Mouse (Mus musculus) cerebellum, adult 11-12 months (tissue): ENCODE data around the gene Gmds.

Source experiments
- DNase-seq: peaks from one replicate; pipeline ENCODE4 v3.0.0; 2022

Gmds gene

GRCm38 (mm10) chr13:31929299-31929698 is 409.2 kb downstream of the Gmds start:
- DNase-seq, result no peak

- no peak for DNase-seq
Observed at GRCm38 (mm10) chr13:31926599-31926998, 411.9 kb downstream of the Gmds start.

GRCm38 (mm10) chr13:31924506-31924905 is 414.0 kb downstream of the Gmds start:
- DNase-seq, result no peak

GRCm38 (mm10) chr13:31919716-31920115 is 418.8 kb downstream of the Gmds start:
- no peak for DNase-seq

- DNase-seq, result no peak
Observed at GRCm38 (mm10) chr13:31917387-31917786, 421.2 kb downstream of the Gmds start.

GRCm38 (mm10) chr13:31915748-31916147 is 422.8 kb downstream of the Gmds start:
- no peak for DNase-seq

- DNase-seq, result no peak
Observed at GRCm38 (mm10) chr13:31914901-31915587, 423.5 kb downstream of the Gmds start.

GRCm38 (mm10) chr13:31911956-31912355 is 426.6 kb downstream of the Gmds start:
- DNase-seq, result no peak

GRCm38 (mm10) chr13:31911362-31911761 is 427.2 kb downstream of the Gmds start:
- no peak for DNase-seq

GRCm38 (mm10) chr13:31909031-31909430 is 429.5 kb downstream of the Gmds start:
- DNase-seq, result no peak

- no peak for DNase-seq
Observed at GRCm38 (mm10) chr13:31906514-31906913, 432.0 kb downstream of the Gmds start.

GRCm38 (mm10) chr13:31900191-31900590 is 438.3 kb downstream of the Gmds start:
- DNase-seq, result no peak

GRCm38 (mm10) chr13:31899392-31899791 is 439.1 kb downstream of the Gmds start:
- DNase-seq, result no peak

- DNase-seq, result no peak
Observed at GRCm38 (mm10) chr13:31897493-31897892, 441.0 kb downstream of the Gmds start.

GRCm38 (mm10) chr13:31894511-31894910 is 444.0 kb downstream of the Gmds start:
- DNase-seq, result no peak

GRCm38 (mm10) chr13:31892913-31893514 is 445.5 kb downstream of the Gmds start:
- DNase-seq, result no peak

GRCm38 (mm10) chr13:31888500-31888899 is 450.0 kb downstream of the Gmds start:
- DNase-seq, result no peak

- no peak for DNase-seq
Observed at GRCm38 (mm10) chr13:31885769-31886168, 452.8 kb downstream of the Gmds start.

- no peak for DNase-seq
Observed at GRCm38 (mm10) chr13:31878805-31879477, 459.6 kb downstream of the Gmds start.

GRCm38 (mm10) chr13:31877061-31877460 is 461.5 kb downstream of the Gmds start:
- DNase-seq, result no peak

- DNase-seq, result no peak
Observed at GRCm38 (mm10) chr13:31874427-31874826, 464.1 kb downstream of the Gmds start.

- DNase-seq, result no peak
Observed at GRCm38 (mm10) chr13:31873269-31873668, 465.3 kb downstream of the Gmds start.

- no peak for DNase-seq
Observed at GRCm38 (mm10) chr13:31864786-31865185, 473.8 kb downstream of the Gmds start.

GRCm38 (mm10) chr13:31863461-31863860 is 475.1 kb downstream of the Gmds start:
- no peak for DNase-seq
